Mouse (Mus musculus) fat pad, adult 2 months (tissue): ENCODE data around the gene Dazap2.

Experiments
- DNase-seq: peaks from one replicate; pipeline ENCODE4 v3.0.0-alpha.2; 2011; ENCODE audit warnings: low read depth, low spot score; ENCODE audit errors: extremely low read depth

The Dazap2 gene

GRCm38 (mm10) chr15:100614996-100615824 lies at the start of gene Dazap2:
Gene Dazap2, plus strand, starts transcription at chr15:100615349.
- DNase-seq, result no peak

GRCm38 (mm10) chr15:100566531-100566930 lies 48.6 kb upstream of the Dazap2 start:
- no peak for DNase-seq

GRCm38 (mm10) chr15:100569239-100569638 lies 45.9 kb upstream of the Dazap2 start:
- no peak for DNase-seq

GRCm38 (mm10) chr15:100573946-100574345 lies 41.2 kb upstream of the Dazap2 start:
- no peak for DNase-seq

DNA sequence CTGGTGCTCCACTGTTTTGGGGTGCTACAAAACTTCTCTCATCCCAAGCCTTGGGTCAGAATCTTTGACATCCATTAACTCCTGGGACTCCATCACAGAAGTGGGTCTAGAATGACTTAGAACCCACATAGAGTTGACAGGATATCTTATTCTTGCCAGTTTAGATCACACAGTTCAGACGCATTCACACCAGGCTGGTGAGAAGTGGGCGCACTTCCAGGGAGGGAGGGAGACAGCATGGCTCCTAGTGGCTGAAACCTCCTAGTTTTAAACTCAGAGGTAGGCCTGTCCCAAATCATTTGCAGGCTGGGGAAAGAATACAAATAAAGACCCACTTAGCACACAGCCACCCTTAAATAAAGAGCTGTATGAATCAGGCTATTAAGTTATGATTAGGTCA lies 40.8 kb upstream of the Dazap2 start:
- no peak for DNase-seq

- no peak for DNase-seq
These were observed 39.8 kb upstream of the Dazap2 start for GRCm38 (mm10) chr15:100575366-100575765.

DNA sequence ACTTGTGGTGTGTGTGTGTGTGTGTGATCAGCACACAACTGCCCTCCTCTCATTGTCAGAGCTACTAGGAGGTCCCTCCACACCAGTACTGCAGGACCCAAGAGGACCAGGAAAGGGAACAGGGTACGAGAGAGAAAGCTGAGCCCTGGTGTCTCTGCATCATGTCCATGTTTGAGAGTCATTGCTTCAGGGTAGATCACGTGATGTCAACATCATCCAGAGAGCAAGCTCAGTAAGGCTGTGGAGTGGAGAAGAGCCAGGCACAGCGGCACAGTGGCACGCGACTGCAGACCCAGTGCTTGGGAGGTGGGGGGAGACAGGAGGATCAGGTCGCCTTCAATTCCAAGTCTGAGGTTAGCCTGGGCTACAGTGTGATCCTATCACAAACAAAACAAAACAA lies 38.8 kb upstream of the Dazap2 start:
- DNase-seq, result no peak

DNA sequence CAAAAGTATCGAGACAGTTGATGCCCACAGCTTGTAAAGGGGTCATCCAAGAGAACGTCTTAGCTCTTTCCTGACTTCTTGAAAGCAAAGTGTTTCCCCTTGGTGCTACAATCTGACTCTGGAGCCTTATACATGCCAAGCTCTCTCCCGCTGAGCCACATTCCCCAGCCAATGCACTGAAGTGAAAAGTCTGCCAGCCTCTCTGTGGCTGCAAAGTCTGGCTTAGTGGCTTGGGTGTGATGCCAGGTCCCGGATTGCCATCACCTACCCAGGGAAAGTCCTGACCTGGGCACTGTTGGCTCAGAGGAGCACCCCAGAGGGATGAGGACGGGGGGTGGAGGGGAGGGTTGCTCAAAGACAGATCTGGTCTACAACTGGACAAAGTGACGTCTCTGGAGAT lies 38.3 kb upstream of the Dazap2 start:
- no peak for DNase-seq

DNA sequence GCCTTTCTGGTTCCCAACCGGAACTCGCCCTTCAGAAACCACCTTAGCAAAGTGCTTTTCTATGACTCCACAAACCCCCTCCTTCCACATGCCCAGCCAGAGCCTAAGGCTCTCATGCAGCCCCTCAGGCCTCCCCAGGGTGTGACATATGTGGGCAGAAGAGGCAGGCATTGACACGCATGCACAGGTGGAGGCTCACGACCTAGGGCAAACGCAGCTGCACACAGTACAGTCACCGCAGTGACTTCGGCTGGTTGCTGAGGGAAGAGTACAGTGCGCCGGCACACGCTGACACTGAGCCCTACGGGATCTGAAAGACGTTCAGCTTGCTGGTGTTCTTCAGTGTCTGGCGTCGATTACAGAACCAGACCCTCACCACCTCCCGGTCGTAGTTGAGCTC lies 37.2 kb upstream of the Dazap2 start:
- DNase-seq, result no peak

- no peak for DNase-seq
These were observed 35.0 kb upstream of the Dazap2 start for GRCm38 (mm10) chr15:100580108-100580507.

GRCm38 (mm10) chr15:100585931-100586330 lies 29.2 kb upstream of the Dazap2 start:
- DNase-seq, result no peak

DNA sequence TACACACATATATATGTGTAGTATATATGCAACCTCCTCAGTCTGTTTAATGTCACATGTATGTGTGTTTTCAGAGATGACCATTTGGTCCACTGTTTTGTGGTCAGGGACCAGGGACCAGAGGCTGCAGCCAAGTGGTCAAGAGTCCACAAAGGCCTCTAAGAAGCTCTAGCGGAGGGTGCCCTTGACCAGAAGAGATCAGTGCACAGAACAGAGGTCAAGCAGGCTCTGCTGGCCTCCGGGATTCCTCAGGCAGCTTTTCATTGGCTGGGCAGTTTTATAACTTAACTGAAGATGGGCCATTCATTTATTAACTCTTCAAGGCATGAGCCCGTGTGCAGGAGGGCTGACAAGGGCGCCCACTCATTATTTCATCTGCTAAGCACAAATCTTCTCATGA lies 28.0 kb upstream of the Dazap2 start:
- DNase-seq, result no peak

GRCm38 (mm10) chr15:100588297-100588696 lies 26.9 kb upstream of the Dazap2 start:
- DNase-seq, result no peak

- DNase-seq, result no peak
These were observed 24.7 kb upstream of the Dazap2 start for GRCm38 (mm10) chr15:100590436-100590835.

DNA sequence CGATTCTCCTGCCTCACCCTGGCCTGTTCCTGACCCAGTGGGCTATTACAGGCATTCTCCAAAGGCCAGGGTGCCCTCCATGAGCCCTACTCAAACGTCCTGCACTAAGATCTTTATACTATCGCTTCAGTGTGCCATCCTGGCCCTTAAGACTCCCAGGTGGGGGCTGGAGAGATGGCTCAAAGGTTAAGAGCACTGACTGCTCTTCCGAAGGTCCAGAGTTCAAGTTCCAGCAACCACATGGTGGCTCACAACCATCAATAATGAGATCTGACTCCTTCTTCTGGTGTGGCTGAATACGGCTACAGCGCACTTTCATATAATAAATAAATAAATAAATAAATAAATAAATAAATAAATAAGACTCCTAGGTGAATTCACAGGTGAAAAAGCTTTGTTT lies 22.3 kb upstream of the Dazap2 start:
- DNase-seq, result no peak

GRCm38 (mm10) chr15:100598287-100598882 lies 16.8 kb upstream of the Dazap2 start:
- no peak for DNase-seq

- no peak for DNase-seq
These were observed 16.3 kb upstream of the Dazap2 start for GRCm38 (mm10) chr15:100598883-100599275.

GRCm38 (mm10) chr15:100599276-100600046 lies 15.7 kb upstream of the Dazap2 start, which contains the start of gene Pou6f1:
Gene Pou6f1, minus strand, starts transcription at chr15:100599984.
- DNase-seq, result no peak

DNA sequence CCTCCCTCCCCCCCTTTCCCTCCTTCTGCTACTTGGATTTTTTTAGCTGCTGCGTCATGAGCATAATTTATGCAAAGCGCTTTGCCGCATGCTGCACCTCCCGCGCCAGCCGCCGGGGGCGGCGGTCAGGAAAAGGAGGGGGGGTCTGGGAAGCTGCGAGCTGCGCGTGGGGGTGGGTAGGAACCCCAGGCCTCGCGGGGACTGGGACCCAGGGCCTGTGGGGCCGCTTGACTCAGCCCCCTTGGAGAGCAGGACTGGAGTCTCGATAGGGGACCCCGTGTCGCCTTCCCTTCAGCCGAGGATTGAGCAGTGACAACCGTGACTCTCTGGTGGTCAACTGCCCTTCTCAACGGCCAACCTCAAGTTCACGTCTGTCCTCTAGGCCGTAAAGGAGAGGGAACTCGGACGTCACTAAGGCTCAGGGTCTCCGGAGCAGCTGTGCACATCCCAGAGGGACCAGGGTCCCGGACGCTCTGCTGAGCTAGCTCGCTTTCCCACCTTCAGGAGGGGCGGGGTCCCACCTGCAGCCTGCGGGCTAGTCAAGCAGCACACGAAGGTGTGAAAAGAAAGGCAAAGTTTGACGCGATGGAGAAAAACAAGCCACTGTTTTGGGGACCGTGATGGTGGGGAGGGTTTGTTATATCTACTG lies 15.0 kb upstream of the Dazap2 start:
- DNase-seq, result no peak

- DNase-seq, result no peak
These were observed 14.4 kb upstream of the Dazap2 start for GRCm38 (mm10) chr15:100600696-100601272.

DNA sequence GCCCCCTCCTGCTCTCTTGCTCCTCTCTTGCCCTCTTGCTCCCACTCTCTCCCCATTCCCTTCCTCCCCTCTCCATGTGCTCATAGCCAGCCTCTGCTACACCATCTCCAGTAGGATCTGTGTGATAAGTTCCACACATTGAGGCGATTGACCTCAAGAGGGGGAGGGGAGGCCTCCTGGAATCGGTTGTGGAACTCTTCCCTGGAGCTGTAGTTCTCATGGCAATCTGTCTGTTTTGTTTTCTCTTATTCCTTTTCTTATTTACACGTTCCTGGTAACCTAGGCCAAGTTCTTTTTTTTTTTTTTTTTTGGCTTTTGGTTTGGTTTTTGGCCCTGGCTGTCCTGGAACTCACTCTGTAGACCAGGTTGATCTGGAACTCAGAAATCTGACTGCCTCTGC lies 13.5 kb upstream of the Dazap2 start:
- DNase-seq, result no peak
